Mouse (Mus musculus) cortical plate, adult 2 months (tissue): ENCODE results near the gene Zfp341. TPM values are rescaled to one million over a fixed set of nuclear protein-coding genes. Genes with fewer than 3 reads are reported as not detected.

Experiments used
- H3K27ac ChIP-seq: fragments of 200-500 bp; 2 replicates; pipeline ENCODE4 v1.5.1; 2012; ENCODE audit warnings: low read length, control low read depth, inconsistent platforms; ENCODE audit not compliant: insufficient read depth
- H3K4me1 ChIP-seq: fragments of 200-500 bp; 2 replicates; pipeline ENCODE4 v1.6.1; 2011; ENCODE audit warnings: low read length; ENCODE audit not compliant: control insufficient read depth, insufficient read depth
- H3K4me3 ChIP-seq: fragments of 200-500 bp; 2 replicates; pipeline ENCODE4 v1.5.1; 2011; ENCODE audit warnings: mild to moderate bottlenecking, low read length, control low read depth; ENCODE audit not compliant: insufficient read depth
- CTCF ChIP-seq: fragments of 200-500 bp; IDR thresholded peaks from 2 replicates; pipeline ENCODE4 v1.5.1; 2011; ENCODE audit warnings: mild to moderate bottlenecking, control low read depth, low read length; ENCODE audit not compliant: insufficient read depth; ENCODE audit errors: extremely low read depth
- POLR2A ChIP-seq: fragments of 200-500 bp; IDR thresholded peaks from 2 replicates; pipeline ENCODE4 v1.6.1; 2011; ENCODE audit warnings: mild to moderate bottlenecking, low read length, control low read depth; ENCODE audit not compliant: insufficient read depth; ENCODE audit errors: extremely low read depth
- polyA plus RNA-seq: library from polyadenylated mRNA; depleted of rRNA; stranded (reverse); fragments of >200 nt; gene quantifications from 2 replicates; pipeline ENCODE4 v1.2.3, GENCODE M21; 2012

The Zfp341 gene
- polyA plus RNA-seq, 1 experiment: 11.4 TPM

DNA sequence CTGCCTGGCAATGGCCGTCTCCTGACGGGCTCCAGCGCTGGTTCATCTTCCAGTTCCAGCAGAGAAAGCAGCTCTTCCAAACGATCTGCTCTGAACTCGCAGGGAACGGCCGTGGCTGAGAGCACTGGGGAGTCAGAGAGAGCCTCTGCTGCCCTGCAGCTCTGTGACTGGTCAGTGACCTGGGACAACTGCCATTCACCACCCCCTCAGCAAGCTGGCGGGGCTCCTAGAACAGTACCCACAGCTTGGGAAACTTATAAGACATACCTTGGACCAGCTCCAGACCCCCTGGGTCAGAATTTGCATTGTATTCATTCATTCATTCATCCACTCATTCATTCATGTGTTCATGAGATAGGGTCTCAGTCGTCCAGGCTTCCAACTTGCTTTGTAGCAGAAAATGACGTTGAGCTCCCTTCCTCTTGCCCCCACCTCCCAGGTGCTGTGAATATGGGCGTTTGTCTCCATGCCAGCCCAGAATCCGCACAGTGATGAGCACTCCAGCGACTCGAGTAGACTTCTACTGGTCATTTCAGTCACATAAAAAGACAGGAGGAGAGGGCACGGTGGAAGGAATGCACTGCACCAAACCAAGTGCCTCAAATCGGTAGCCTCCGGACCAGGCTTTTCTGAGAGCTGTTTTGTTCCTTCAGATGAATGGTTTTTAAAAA, 28.0 kb upstream of the Zfp341 start:
- Histone ChIP-seq H3K4me3 (no peak overlapping the region), H3K27ac (no peak overlapping the region), H3K4me1 (peaks cover 7% of the 10 kb centered on the region)
- TF ChIP-seq CTCF (no peak), POLR2A (no peak)

DNA sequence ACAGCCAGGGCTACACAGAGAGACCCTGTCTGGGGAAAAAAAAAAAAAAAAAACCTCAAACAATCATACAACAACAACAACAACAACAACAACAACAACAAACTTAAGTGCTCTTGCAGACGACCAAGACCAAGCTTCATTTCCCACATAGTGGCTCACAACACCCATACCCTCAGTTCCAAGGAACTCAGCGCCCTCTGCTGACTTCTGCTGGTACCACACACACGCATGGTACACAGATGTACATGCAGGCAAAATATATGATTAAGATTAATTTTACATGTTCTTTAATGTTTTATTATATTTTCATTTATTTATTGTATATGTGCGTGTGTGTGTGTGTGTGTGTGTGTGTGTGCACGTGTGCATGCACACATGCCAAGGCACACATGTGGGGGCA, 26.7 kb upstream of the Zfp341 start:
- Histone ChIP-seq H3K4me1 (peaks cover 7% of the 10 kb centered on the region), H3K27ac (no peak overlapping the region), H3K4me3 (no peak overlapping the region)
- peak; percentile 46 for TF ChIP-seq CTCF
- no peak for TF ChIP-seq POLR2A

DNA sequence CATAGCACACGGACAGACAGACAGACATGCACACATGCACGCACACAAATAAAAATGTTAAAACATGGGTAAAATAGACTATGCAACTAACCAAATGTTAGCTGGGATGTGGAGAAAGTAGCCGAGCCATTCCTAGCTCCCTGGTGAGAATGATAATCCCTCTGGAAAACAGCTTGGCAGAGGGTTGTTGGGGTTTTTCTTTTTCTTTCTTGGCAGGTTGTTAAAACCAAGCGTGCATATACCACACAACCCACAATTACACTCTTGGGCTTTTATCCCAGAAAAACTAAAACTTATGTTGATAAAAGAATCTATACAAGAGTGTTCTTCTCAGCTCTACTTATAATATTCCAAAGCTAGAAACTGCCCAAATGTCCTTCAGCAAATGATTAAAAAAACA, 24.0 kb upstream of the Zfp341 start:
- no peak for TF ChIP-seq CTCF
- TF ChIP-seq POLR2A: no peak
- no peak overlapping the region for H3K27ac ChIP-seq
- H3K4me3 ChIP-seq: no peak overlapping the region
- H3K4me1 ChIP-seq: peaks cover 7% of the 10 kb centered on the region

DNA sequence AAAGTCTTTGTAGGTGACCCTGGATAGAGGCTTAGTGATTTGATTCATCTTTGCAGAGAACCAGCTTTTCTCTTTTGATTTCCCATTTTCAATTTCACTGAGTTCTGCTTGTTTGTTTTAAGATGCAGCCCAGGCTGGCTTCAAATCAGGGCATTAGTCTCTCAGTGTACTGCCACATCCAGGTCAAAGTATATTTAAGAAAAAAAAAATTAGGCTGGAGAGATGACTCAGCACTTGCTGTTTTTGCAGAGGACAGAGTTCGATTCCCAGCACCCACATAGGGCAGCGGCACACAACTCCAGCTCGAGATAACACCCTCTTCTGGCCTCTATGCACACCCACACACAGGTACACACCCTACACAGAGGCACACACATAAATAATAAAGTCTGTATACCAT, 21.9 kb upstream of the Zfp341 start:
- no peak overlapping the region for H3K4me3 ChIP-seq
- no peak overlapping the region for H3K27ac ChIP-seq
- TF ChIP-seq CTCF: no peak
- no peak for TF ChIP-seq POLR2A
- peaks cover 1% of the 10 kb centered on the region; the same call in 1 of the 2 replicates for H3K4me1 ChIP-seq

DNA sequence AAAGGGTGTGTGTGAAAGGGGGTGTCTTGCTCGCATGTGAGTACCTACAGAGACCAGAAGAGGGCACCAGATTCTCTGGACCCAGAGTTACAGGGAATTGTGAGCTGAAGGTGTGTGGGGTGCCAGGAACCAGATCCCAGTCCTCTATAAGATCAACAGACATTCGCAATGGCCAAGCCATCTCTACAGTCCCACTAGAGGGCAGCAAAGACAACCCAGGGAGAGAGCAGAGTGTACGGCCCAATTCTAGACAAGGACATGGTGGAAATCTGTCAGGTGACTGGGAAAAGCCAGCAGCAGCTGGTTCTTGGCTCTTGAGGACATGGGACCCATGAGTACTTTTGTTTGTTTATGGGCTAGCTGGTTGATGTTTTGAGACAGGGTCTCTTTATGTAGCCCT, 20.1 kb upstream of the Zfp341 start:
- TF ChIP-seq CTCF (peak; percentile 43), POLR2A (no peak)
- Histone ChIP-seq H3K27ac (no peak overlapping the region), H3K4me3 (no peak overlapping the region), H3K4me1 (peaks cover 1% of the 10 kb centered on the region; the same call in 1 of the 2 replicates)

DNA sequence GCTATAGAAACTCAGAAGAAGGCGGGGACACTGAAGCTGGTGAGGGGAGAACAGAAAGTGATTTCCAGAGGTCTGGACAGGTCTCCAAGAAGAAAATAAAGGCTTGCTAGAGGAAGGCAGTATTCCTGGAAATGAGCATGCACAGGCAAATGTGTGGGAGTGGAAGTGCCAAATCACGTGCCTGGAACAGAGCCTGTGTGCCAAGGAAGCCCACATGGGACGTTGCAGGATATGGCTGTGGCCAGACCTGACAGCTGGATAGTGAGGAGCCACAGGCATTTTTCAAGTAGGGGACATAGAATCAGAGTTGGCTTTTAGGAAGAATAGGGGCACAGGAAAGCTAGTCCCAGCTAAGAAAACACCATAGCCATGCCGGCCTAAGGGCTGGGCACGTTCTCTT, 17.3 kb upstream of the Zfp341 start:
- TF ChIP-seq CTCF: no peak
- TF ChIP-seq POLR2A: no peak

DNA sequence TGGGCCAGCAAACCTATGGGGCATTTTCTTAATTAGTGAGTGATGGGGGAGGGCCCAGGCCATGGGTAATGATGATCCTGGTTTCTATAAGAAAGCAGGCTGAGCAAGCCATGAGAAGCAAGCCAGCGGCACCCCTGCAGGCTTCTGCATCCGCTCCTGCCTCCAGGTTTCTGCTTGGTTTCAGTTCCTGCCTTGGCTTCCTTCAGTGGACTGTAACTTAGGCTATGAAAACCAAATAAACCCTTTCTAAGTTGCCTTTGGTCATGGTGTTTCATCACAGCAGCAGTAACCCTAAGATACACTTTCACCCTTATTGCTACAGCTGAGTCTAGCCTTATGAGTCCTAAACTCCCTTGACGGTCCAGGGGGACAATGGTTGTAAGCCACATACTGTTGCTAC, 15.7 kb upstream of the Zfp341 start:
- no peaks in the 10 kb centered on the region for H3K4me1 ChIP-seq
- H3K27ac ChIP-seq: no peak overlapping the region
- TF ChIP-seq CTCF: no peak
- TF ChIP-seq POLR2A: no peak

More for the DNA sequence above, 17.3 kb upstream of the Zfp341 start:
- Histone ChIP-seq H3K27ac (no peak overlapping the region), H3K4me1 (no peaks in the 10 kb centered on the region), H3K4me3 (no peak overlapping the region)

DNA sequence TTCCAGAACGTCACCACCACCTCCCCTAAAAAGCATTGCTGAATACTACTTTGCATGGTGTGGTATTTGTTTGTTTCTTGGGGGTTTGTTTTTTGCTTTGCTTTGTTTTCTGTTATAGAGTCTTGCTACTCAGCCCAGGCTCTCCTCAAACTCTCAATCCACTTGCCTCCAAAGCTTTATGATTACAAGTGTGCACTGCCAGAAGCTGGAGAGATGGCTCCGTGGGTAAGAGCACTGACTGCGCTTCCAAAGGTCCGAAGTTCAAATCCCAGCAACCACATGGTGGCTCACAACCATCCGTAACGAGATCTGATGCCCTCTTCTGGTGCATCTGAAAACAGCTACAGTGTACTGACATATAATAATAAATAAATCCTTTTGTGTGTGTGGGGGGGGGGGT, 12.5 kb upstream of the Zfp341 start:
- Histone ChIP-seq H3K27ac (no peak overlapping the region), H3K4me3 (no peak overlapping the region), H3K4me1 (peaks cover 3% of the 10 kb centered on the region)
- TF ChIP-seq CTCF: no peak
- no peak for TF ChIP-seq POLR2A

More for the DNA sequence above, 15.7 kb upstream of the Zfp341 start:
- H3K4me3 ChIP-seq: no peak overlapping the region

DNA sequence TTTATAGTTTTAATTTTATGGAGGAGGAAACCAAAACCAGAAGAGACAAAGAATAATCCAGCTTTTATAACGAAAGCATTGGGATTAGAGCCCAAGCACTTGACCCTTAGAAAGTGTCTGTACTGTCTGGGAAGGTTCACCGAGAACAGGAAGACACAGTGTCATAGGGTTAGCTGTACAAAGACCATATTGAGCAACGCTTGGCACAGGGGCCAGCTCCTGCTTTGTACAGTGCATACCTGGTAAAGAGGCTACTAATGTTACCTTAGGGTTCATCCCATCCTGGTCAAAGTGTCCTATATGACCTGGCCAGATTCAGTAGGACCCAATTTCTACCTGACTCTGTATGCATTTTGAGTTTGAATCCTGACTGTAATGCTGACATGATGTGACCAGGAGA, 11.8 kb upstream of the Zfp341 start:
- peaks cover 3% of the 10 kb centered on the region for H3K4me1 ChIP-seq
- TF ChIP-seq POLR2A (no peak), CTCF (no peak)
- H3K27ac ChIP-seq: no peak overlapping the region
- no peak overlapping the region for H3K4me3 ChIP-seq

DNA sequence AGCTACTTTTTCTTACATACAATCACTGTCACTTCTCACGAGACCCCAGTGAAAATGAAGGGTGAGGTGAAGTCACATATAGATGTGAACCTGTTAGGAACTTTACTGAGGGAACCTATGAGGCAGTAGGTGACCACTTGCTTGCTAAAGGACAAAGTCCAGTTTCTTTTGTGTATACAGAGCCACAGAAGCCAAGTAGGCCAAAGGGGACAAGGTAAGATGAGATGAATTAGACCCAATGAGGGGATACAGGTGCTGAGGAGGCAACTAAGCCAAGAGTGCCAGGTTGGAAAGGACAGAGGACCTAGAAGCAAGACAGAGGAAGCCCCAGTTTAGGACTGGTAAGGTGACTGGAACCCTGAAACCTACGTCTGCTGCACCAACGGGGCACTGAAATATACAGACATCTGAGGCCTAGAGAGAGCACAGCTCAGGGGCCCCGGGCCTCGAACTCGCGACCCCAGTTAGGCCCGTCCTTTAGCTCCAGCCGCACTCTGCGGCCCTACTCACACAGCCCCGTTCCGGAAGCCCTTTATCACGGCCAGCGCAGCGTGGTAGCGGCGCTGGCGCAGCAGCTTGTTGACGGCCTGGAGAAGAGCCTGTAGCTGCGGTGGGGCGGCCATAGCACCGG, 10.0 kb upstream of the Zfp341 start:
- peak overlapping the region; percentile 58; the same call in 1 of the 2 replicates for H3K27ac ChIP-seq
- H3K4me1 ChIP-seq: peaks cover 3% of the 10 kb centered on the region
- TF ChIP-seq CTCF: no peak
- no peak for TF ChIP-seq POLR2A

More for the DNA sequence above, 10.0 kb upstream of the Zfp341 start:
- H3K4me3 ChIP-seq: peak overlapping the region; percentile 72
